Mouse (Mus musculus) right cerebral cortex, adult 2 months (tissue): Measurements from ENCODE around the gene Mrtfb.
"Not testable (repeated sequence)": the region's sequence is repeated elsewhere in the genome, so short reads cannot be mapped to it uniquely, and the experiment has no call there.

Experiments
- DNase-seq, 2 experiments: peaks; one replicate each; pipeline ENCODE4 v3.0.0; 2021 to 2022; ENCODE audit warnings: low spot score in 2 of 2

Mrtfb gene

DNA sequence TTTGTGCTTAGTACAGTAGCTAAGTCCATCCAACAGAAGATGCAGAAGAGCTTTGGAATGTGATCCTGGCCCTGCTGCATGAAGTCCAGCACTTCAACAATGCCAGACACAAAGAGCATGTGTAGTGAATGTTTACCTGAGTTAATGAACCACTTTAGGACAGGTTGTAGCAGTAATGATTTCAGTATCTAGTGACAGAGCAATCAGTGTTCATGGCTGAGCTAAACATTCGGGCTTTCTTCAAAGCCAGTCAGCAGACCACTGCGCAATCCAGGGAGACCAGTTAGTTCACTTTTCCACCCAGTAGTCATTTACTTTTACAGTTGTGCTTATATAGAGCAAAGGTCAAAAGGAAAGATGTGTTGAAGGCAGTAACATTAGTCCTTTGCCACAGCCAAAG is 20.0 kb downstream of the Mrtfb start:
- DNase-seq = no peak

DNA sequence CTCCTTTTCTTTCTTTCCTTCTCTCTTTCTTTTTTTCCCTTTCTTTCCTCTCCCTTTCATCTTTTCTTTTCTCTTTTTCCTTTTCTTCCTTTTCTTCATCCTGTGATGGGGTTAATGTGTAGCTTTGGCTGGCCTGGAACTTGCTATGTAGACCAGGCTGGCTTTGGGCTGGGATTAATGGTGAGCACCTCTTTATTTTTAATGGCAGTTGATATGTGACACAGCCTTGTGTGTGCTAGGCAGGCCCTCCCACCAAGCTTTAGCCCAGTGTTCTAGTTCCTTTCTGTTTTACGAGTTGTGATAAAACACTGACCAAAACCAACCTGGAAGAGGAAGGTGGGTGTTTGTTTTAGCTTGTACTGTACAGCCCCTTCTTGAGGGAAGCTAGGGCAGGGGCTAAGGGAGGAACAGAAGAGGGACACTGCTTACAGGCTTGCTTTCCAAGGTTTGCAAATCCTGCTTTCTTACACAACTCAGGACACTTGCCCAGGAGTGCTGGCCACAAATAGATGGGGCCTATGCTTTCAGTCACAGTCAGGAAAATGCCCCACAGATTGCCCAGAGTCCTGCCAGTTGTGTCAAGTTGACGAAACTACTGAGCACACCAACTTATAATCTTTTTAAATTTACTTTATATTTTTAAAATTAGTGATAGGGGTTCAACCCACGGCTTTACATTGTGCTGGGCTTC is 20.6 kb downstream of the Mrtfb start:
- DNase-seq = no peak

DNA sequence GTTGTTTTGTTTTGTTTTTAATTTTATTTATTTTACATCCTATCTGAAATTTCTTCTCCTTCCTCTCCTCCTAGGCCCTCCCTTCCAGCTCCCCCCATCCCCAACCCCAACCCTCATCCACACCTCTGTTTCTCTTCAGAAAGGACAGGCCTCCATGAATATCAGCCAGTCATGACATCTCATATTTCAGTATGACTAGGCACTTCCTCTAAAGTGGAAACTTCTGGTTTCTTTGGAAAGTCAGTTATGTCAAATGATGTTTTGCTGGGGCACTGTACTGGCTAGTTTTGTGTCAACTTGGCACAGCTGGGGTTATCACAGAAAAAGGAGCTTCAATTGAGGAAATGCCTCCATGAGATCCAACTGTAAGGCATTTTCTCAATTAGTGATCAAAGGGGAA is 30.1 kb downstream of the Mrtfb start:
- not testable (repeated sequence) for DNase-seq

DNA sequence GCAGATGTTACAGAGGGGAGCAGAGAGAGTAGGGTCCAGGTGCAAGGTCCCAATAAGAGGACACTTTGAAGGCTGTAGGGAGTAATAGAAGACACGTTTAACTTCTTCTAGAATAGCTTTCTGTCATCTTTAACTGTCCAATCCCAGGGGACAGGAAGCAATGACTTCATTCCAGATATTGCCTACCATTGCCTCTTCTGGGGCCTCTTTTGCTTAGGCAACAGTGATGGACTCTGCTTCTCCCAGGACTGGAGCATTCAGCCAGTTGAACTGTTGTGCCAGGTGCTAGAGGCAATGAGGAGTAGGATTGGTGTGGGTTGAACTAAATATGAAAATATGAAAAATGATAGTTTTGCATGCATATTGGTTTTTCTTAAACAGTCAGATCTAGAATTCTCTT is 41.6 kb downstream of the Mrtfb start:
- DNase-seq = no peak

DNA sequence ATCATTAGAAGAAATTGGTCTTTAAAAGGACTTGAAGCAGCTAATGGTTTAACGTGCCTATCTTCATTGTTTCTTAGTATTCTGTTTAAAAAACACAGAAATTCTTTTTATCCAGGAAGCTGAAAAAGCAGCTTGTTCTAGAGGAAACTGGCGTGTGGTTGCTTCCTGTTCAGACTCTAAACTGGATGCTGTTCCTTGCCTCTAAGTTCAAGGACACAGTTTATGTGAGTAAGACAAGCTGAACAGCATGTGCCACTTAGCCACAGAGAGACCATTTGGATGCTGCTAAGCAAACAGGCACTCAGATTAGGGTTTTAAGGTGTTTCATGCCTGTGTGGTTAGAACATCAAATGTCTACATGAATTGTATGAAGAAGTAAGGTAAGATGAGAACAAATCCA is 42.7 kb downstream of the Mrtfb start:
- DNase-seq = no peak

DNA sequence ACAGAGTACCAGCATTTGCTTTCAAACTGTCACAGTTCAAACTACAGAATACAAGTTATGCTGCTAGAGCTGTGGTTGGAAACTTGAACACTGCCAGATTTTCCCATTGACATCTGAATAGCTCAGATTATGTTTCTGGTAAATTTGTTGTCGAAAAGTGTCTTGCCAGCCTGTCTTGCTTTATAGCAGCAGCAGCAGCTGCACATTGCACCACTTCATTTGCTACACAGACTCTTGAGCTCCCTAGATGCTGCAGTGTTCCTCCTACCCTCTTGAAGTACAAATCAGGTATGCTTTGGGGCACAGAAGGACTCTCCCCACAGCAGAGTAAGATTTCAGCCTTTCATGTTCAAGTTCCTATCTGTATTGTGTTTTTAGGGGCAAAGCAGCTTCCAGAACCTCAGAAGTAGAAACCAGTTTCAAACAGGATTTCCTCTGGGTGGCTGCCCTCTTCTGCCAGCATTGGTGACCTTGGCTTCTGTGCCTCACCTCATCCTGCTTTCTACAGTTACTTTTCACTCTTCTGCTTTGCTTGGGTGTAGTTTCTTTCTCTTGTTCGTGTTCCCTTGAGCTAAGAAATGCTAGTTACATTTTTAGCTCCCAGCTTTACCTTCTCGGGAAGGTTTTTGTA is 49.9 kb downstream of the Mrtfb start:
- no peak for DNase-seq

DNA sequence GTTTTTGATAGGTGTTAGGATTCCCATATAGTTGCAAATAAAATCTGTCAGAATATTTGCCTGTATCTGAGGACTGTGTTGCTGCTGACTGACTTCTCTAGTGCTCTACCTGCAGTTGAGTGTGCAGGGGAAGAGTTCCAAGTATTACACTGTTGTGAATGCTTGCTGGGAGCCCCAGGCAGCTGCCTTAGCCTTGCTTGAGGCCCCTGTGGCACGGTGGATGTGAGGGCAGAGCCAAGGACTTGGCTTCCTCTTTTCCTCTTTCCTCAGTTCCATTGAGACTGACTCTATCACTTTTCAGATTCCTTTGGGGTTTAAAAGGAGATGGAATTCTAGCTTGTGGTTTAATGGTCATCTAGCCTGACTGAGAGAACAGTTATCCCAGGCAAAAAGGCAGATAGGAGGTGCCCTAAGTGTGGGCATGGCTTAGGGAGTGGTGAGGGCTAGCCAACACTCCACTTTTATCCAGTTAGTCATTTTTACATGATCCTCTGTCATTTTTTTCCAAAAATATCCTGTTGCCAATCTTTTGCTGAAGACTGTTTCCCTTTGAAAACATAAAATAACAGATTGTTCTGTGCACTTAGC is 53.9 kb downstream of the Mrtfb start:
- DNase-seq = no peak

DNA sequence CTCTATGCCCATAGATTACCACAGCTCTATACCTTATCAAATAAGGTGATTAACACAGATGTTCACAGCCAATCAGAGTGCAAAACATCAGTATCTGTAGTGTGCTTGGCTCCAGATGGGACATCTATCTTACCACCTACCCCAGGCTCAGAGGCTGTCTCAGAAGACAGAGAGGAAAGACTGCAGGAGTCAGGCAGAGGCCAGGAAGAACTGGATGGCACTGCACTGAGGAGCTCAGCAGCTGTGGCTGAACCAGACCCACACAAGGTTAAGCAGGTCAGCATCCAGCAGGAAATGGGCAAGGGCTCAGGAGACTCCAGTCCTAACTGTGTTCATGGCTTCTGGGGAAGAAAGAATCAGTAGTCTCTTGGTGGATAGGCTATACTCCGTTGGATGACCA is 55.1 kb downstream of the Mrtfb start:
- DNase-seq = no peak

DNA sequence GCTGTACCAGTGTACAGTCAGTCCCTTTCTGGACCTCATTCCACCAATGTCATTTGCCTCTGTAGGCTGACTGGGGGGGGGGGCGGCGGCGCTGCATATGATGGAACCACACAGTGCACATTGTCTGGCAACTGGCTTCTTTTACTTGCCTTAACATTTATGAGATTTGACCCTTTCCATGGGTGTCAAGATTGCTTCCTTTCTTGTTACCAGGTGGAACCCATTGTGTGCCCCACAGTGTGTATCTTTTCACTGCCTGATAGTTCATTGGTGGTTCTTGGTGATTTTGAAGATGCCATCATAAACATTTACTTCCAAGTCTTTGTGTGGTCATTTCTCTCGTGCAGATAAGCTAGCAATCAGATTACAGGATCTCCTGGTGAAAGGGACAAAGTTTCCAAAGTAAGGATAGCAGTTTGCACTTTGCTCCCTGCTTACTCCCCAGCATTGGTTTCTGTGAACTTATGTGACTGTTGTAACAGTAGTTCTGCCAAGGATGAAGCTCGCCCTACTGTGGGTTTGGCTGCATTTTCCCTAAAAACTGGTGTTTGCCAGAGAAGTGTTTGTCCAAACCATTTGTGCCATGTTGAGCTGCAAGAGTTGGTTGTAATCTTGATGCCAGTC is 56.9 kb downstream of the Mrtfb start:
- no peak for DNase-seq

DNA sequence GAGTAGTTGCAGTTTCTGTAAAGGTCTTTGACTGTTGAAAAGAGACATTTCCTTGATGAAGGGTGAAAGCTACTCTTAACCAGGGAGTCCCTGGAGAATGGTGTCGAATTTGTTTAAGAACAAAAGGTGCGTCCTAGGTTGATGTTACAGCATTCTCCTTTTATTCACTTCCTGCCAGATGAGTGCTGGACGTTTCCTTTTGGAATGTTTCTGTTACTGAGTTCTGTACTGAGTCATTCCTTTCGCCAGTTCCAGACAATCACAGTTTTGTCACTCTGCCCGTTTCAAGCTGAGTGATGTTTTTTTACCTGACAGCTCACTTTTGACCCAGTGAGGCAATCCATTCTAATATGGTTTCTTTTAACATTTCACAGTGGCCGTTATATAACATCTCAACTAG is 67.5 kb downstream of the Mrtfb start:
- no peak for DNase-seq

DNA sequence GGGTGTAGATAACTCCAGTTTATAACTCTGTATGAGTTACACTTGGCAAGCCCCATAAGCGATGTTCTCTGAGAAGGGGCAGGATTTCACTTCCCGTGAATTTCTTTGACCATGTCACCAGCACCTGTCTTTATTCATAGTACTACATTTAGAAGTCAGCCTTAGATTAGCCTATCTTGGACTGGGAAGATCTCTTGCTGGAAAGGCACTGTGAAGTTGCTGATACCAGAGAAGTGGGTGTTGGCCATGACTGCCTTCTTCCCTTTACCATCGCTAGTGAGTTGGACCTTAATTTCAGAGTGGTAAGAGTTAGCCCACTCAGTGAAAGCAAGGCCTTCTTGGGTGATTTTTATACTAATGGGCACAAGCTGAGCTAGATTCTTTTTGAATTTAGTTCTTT is 70.3 kb downstream of the Mrtfb start:
- DNase-seq = no peak

DNA sequence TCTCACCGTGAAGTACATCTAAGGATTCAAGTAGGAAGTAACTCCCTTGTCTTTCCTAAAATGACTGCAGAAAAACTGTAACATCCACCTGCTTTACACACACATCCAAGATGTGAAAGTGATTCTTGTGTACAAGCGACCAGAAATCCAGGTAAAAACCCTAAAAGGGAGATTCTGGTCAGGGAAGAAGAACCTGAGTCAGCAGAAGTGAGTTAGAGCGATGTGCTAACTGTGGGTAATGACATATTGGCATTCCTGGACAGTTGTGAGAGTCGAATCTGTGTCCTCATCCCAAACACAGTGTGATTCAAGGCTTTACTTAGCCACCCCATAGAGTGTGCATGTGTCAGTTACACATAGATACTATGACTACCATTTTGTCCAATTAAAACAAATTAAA is 72.4 kb downstream of the Mrtfb start:
- no peak for DNase-seq

DNA sequence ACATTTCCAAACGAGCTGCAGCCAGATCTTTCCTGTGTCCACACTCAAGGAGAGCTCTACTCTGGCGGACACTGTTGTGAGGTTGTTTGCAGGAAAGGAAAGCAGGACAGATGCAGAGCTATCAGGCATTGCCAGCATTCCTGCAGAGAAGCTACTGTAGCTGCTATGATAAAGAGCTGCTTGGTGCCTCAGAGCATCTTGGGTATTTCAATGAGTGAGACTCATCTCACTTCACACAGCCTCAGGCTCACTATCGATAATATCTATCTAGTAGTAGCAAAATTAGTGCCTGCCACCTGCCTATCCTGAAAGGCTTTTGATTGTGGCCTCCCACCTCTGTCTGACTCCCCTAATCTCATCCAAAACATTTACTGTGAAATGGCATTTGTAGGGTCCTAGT is 73.4 kb downstream of the Mrtfb start:
- DNase-seq = no peak

DNA sequence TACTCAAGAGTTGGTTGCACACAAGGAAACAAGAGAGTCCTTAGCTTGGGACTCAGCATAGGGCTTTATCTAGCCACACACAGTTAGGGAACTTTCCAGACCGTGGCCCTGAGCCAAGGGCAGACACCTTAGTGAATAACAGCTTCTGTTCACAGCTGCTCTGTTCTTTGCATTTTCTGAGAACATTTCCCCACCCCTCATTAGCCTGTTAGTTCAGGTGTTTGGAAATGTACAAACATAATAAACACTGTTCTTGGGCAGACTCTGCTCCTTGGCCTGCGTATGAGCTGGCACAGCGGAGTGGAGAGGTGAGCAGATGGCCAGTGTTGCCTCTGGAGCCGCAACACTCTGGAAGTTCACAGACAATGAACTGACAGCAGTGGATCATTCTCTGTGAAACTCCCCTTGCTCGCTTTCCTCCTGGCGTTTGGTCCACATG is 74.0 kb downstream of the Mrtfb start:
- DNase-seq = no peak

DNA sequence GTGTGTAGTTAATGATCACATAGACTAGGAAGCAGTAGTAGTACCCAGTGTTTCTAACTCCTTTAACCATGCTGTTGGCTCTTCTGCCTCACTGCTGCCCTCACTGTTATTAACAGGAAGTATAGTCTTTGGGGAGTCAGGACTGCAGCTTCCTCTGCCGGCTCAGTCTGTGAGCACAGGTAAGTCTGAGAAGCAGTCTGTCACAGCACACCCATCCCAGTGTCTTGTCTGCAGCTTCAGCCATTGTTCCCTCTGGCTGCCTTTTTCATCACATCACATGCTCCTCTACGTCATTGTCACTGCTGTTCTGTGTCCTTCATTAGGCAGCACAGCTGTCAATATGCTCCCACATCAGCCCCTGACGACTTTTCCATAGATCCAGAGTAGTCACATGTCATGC is 75.6 kb downstream of the Mrtfb start:
- no peak for DNase-seq

DNA sequence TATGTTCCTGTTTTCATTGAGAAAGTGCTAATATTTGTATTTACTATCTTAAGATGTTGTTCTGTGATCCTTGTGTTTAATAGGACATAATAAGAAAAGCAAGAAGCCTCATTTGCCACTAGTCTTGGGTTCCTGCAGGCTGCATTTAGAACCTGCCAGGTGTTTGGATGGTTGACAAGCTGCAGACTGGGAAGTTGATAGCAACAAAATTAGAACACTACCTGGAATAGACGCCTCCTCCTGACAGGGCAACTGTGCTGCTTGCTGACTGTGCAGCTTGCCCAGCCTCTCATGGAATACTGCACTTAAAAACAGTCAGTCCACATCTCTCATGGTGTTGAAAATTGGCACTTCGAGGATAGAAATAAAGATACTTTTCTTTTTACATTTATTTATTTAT is 76.3 kb downstream of the Mrtfb start:
- no peak for DNase-seq

DNA sequence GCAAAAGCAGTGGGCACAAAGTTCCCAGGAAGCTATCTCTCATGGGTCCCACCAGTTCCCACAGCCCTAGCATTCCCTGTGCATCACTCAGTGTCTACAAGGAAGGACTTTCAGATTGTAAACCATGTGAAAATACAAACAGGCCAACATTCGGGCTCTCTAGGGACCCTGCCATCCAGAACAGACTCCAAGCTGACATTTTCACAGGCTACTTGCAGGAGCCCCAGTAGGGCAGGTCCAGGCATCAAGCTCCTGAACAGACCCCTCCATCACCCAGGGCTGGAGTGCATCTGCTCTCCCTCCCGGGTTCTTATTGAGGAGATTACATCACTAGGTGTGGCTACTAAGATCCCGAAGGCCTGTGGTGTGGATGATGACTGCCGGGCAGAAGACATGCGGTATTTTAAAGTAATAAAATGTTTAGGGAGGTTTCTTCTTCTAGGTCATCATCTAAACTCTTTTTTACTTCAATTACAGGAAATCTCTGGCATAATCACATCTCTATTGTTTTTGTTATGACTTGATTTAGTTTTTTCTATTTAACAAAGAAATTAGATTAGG is 77.6 kb downstream of the Mrtfb start:
- DNase-seq = no peak

DNA sequence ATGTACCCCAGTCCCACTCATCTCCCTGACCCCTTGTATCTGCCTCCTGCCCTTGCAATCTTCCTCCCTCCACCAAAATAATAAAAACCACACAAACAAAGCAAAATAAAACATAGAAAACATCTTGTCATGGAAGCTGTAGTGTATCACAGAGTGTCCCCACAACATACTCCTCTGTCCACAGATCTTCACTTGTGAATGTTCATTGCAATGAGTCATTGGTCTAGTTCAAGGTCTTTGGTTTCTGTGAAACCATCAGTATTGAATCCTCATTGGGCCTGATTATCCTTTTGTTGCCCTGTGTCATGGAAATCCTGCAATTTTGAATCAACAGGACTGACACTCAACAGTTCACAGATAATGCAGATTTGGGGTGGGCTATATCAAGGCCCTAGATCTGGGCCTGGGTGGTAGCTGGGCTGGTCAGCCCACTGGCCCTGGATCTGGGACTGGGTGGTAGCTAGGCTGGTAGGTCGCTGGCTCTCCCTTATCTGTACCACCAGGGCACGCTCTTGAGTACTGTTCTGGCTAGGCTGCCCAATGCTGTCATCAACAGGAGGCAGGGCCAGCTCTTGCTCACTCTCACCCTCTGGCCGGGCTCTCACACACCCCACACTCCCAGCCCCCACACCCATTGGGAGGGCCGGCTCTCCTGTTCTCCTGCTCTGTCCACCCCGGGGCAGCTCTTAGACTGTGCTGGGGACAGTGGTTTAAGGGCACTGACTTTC is 80.4 kb downstream of the Mrtfb start:
- no peak for DNase-seq

DNA sequence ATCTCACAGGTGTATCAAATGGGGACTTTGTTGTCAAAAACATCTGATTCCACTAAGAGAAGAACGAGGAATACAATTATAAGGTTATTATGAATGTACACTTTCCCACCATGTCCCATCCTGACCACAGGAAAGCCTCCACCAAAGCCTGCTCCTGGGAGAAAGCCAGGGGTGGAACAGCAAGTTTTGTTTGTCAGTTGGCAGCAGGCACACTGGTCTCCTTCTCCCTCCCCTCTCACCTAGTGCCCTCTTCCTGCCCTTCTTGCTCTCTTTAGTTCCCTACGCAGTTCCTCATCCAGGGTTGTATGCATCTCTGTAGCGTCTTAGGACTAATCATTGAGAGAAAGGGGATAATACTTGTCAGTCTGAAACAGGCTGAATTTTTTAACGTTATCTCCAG is 81.8 kb downstream of the Mrtfb start:
- DNase-seq = no peak

DNA sequence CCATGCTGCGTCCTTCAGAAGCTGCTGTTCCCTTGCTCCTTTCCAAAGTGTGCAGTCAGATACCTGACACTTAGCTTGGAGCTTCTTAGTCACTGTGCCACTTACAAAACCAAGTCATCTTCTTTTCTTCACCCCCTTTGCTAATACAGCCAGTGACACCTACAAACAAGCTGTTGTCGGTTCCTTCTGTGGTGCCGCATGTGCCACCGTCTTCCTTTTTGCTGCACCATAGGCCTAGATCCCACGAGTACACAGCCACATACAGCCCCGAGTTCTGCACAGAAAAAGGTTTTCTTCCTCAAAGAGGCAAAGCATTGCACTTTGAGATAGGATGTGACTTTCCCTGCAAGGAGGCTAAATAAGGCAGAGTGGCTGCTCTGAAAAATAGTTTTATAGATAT is 83.2 kb downstream of the Mrtfb start:
- peak; percentile 51 to 53 for DNase-seq

DNA sequence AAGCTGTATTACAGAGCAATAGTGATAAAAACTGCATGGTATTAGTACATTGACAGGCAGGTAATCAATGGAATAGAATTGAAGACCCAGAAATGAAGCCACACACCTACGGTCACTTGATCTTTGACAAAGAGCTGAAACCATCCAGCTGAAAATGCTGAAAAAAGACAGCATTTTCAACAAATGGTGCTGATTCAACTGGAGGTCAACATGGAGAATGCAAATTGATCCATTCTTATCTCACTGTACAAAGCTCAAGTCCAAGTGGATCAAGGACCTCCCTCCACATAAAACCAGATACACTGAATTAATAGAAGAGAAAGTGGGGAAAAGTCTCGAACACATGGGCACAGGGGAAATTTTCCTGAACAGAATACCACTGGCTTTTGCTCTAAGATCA is 89.5 kb downstream of the Mrtfb start:
- DNase-seq = not testable (repeated sequence)

DNA sequence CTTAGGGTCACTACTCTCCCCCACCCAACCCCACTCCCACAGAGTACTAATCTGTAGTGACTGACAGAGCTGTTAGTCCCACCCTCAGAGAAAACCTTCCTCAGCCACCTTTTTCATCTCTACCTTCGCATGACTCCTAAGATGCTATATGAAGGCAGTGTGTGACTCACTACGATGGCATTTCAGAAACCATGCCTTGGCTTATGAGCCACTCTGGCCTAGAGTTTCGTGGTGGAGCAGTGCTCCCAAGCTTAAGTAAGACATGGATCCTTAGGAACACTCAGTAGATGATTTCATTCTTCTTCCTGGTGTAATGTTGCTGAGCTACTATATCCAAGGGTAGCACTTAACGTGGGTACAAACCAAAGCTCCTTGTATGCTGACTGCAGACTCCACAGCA is 94.4 kb downstream of the Mrtfb start:
- DNase-seq = no peak
